Mouse (Mus musculus): Measurements from ENCODE around the gene Retreg1.

GRCm38 (mm10) chr15:25928001-25928400 is 85.0 kb downstream of the Retreg1 start:
- TF ChIP-seq EP300 (IDR thresholded peaks at IDR 0.05; ENCODE audit: insufficient read depth, low read depth, low read length), result no peak
- TF ChIP-seq CTCF (IDR thresholded peaks at IDR 0.05), result no peak
- no peak for TF ChIP-seq POLR2A (IDR thresholded peaks at IDR 0.05; ENCODE audit: insufficient read depth, low read depth, low read length)
